ENCODE assay signal across 8 mouse cellular contexts in genomic region chr3:125938092-125938755, GRCm38 (mm10). TPM values are rescaled to one million over a fixed set of nuclear protein-coding genes. Genes with fewer than 3 reads are reported as not detected.
DNase-seq lines count a peak whose midpoint lies in the region; ATAC-seq and TF ChIP-seq lines count a peak whose summit lies in the region.

Gene Ugt8a, minus strand, starts transcription at chr3:125938619.

- intact Hi-C loops in left cerebral cortex, postnatal 10 days (cut with DNase I), result no loop called here

- H3K27me3 ChIP-seq in testis, adult 2 months (ENCODE audit: control insufficient read depth, insufficient read depth, low read length), result no peaks in the 10 kb centered on the region
- no peaks in the 10 kb centered on the region for H3K27me3 ChIP-seq in midbrain, embryonic 16.5 days (ENCODE audit: control insufficient read depth, insufficient read depth, low read depth, low read length)

- no peak for TF ChIP-seq CTCF in testis, adult 2 months (IDR thresholded peaks at IDR 0.05; ENCODE audit: control insufficient read depth, insufficient read depth, insufficient replicate concordance, low read depth, low read length)

- H3K36me3 ChIP-seq in testis, adult 2 months (ENCODE audit: control insufficient read depth, insufficient read depth, low read length), result no peaks in the 10 kb centered on the region
- no peaks in the 10 kb centered on the region for H3K36me3 ChIP-seq in midbrain, embryonic 16.5 days (ENCODE audit: control insufficient read depth, insufficient read depth, low read length)

- peak within 1 kb of the TSS; percentile 71 for H3K9ac ChIP-seq in midbrain, embryonic 16.5 days (ENCODE audit: low read depth, low read length)

- H3K4me1 ChIP-seq in testis, adult 2 months (ENCODE audit: control insufficient read depth, insufficient read depth, low read length), result peaks cover 5% of the 10 kb centered on the region
- H3K4me1 ChIP-seq in midbrain, embryonic 16.5 days (ENCODE audit: control insufficient read depth, insufficient read depth, low read length), result peaks cover 7% of the 10 kb centered on the region

- peak; percentile 93 for ATAC-seq in midbrain, embryonic 16.5 days
- no peak for ATAC-seq in CD4-positive, CD25-positive, alpha-beta regulatory T cell, adult 4 months

- peak; percentile 5 for DNase-seq in cerebellum, adult 9-11 months
- DNase-seq in cerebellum, adult 11-12 months, result no peak
- DNase-seq in testis, postnatal 14 days (ENCODE audit: low spot score), result no peak
- DNase-seq in heart, postnatal 4 days, result peak; percentile 8
- peak; percentile 4 to 62 for DNase-seq in left cerebral cortex, postnatal 10 days (ENCODE audit: extremely low spot score in 1 of 2, low spot score in 2 of 2)

- no peaks in the 10 kb centered on the region for H3K9me3 ChIP-seq in midbrain, embryonic 16.5 days (replicated peaks; ENCODE audit: control insufficient read depth, low read length, poor library complexity, severe bottlenecking)

- no peak for TF ChIP-seq POLR2A in testis, adult 2 months (IDR thresholded peaks at IDR 0.05; ENCODE audit: control insufficient read depth, low read depth, low read length)

- peak within 1 kb of the TSS; percentile 86 for H3K4me3 ChIP-seq in testis, adult 2 months (ENCODE audit: control insufficient read depth, low read depth, low read length)
- peak within 1 kb of the TSS; percentile 79 for H3K4me3 ChIP-seq in midbrain, embryonic 16.5 days (ENCODE audit: low read depth, low read length)

- H3K4me2 ChIP-seq in midbrain, embryonic 16.5 days (ENCODE audit: low read length), result peak within 1 kb of the TSS; percentile 96

- under 1% methylated on average over 74 of the region's 85 CpGs for WGBS in midbrain, embryonic 16.5 days

- H3K27ac ChIP-seq in testis, adult 2 months (ENCODE audit: control insufficient read depth, insufficient read depth, low read depth, low read length), result peak within 1 kb of the TSS; percentile 75
- peak within 1 kb of the TSS; percentile 33; the same call in 1 of the 2 replicates for H3K27ac ChIP-seq in midbrain, embryonic 16.5 days (ENCODE audit: low read length)

RNA-seq across cellular contexts. Expression of gene Ugt8a, which starts in this region (rescaled TPM):
- polyA plus RNA-seq in testis, adult 2 months (2012; rRNA removed), result 1.4 and 2.2 TPM in 2 replicates
- total RNA-seq in heart, postnatal 4 days (2021), result under 1 TPM; 0.38 to 0.77 TPM
- 10 to 100 TPM; 13.4 to 20.4 TPM for total RNA-seq in left cerebral cortex, postnatal 10 days (2021)
- polyA plus RNA-seq in midbrain, embryonic 16.5 days (2015; fragmentation: Nextera tagmentation; extraction: Ambion mirVana), result 2.0 and 2.4 TPM in 2 replicates
- polyA plus RNA-seq in CD4-positive, CD25-positive, alpha-beta regulatory T cell, adult 4 months (2017; shearing (Covaris generic)), result not detected

Comparison
In these comparisons a context has a peak if more than half of its experiments do, and no peak if none do; other contexts are left out.
1. RNA of gene Ugt8a (total RNA-seq): 13.4 to 20.4 TPM in left cerebral cortex, postnatal 10 days; 0.38 to 0.77 TPM in heart, postnatal 4 days; every median in the first group is over 4 times any median in the second.
2. DNase-seq: peak in cerebellum, adult 9-11 months (single experiment) and left cerebral cortex, postnatal 10 days (2 of 2); none in cerebellum, adult 11-12 months (single experiment) and testis, postnatal 14 days (single experiment).
3. Peak in DNase-seq in heart, postnatal 4 days; RNA of the gene not detected or under 1 TPM.